Mouse (Mus musculus): Measurements from ENCODE around the gene Myo18b. TPM values are rescaled to one million over a fixed set of nuclear protein-coding genes. Genes with fewer than 3 reads are reported as not detected.

The Myo18b gene
- total RNA-seq, 1 experiment = 2.3 TPM

DNA sequence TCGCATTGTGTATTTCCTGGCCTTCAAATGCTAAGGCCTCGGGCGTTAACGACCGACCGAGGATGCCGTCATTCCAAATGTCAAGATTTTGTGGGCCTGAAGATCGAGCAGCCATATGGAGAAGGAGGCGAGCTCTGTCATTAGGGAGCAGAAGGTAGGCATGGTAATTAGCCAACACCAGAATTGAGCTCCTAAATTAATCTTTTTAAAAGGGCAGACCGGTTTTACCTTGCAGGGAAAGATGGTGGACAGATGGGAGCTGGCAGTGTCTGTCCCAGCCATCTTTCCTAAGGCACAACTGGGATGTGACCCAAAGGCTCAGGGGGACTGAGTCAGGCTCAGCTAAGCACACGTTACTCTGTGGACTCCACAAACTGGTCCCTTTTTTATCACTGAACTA, 151.6 kb downstream of the Myo18b start:
- Histone ChIP-seq H3K4me1 (ENCODE audit: control insufficient read depth in 2 of 2, insufficient read depth in 2 of 2, low read length in 2 of 2, poor library complexity in 1 of 2) (no peaks in the 10 kb centered on the region), H3K36me3 (ENCODE audit: control insufficient read depth, insufficient read depth, low read length, poor library complexity, severe bottlenecking) (no peaks in the 10 kb centered on the region), H3K4me3 (ENCODE audit: insufficient read depth in 1 of 2, low read depth in 1 of 2, low read length in 2 of 2, poor library complexity in 1 of 2, severe bottlenecking in 1 of 2) (no peak overlapping the region), H3K27ac (ENCODE audit: insufficient read depth, low read depth, low read length, poor library complexity, severe bottlenecking) (no peak overlapping the region), H3K9me3 (ENCODE audit: control insufficient read depth, insufficient read depth, low read depth, low read length) (no peaks in the 10 kb centered on the region), H3K9ac (ENCODE audit: insufficient read depth, low read depth, low read length, poor library complexity, severe bottlenecking) (no peak overlapping the region)
- DNase-seq (ENCODE audit: low read depth, low spot score) = no peak
- in situ Hi-C loops (cut with MboI; ENCODE audit: low sequenced_read_pairs in 2 of 2, unreplicated experiment in 2 of 2) = no loop called here
- no peak for TF ChIP-seq MAFK (IDR thresholded peaks at IDR 0.05; ENCODE audit: insufficient read depth, low read depth, low read length)
- TF ChIP-seq ZC3H11A (IDR thresholded peaks at IDR 0.05; ENCODE audit: borderline replicate concordance, low read depth, low read length) = no peak
- TF ChIP-seq CHD2 (IDR thresholded peaks at IDR 0.05; ENCODE audit: low read depth, low read length) = no peak
- TF ChIP-seq ZNF384 (IDR thresholded peaks at IDR 0.05; ENCODE audit: low read depth, low read length) = no peak
- TF ChIP-seq HCFC1 (IDR thresholded peaks at IDR 0.05; ENCODE audit: borderline replicate concordance, insufficient read depth, low read length) = no peak

DNA sequence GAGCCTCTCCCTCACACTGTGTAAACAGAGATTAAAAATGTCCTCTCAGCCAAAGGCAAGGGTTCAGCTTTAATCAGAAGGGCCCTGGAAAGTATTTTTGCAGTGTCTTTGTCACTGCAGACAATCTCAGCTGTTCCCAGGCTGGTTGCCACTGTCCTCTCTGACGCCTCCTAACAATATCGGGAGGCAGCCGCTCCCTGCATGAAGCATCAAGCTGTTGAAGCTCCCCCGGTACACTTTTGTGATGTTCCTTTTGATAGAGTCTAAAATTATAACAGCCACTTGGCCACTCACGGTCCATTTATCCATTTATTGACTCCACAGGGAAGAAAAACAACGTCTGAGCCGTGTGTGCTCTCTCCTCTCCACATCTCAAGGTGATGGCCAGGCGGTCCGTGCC, 153.0 kb downstream of the Myo18b start:
- in situ Hi-C loops (cut with MboI; ENCODE audit: low sequenced_read_pairs in 2 of 2, unreplicated experiment in 2 of 2) = no loop called here
- no peak overlapping the region for H3K27ac ChIP-seq (ENCODE audit: insufficient read depth, low read depth, low read length, poor library complexity, severe bottlenecking)
- no peak for DNase-seq (ENCODE audit: low read depth, low spot score)
- H3K4me1 ChIP-seq (ENCODE audit: control insufficient read depth in 2 of 2, insufficient read depth in 2 of 2, low read length in 2 of 2, poor library complexity in 1 of 2) = no peaks in the 10 kb centered on the region
- H3K9me3 ChIP-seq (ENCODE audit: control insufficient read depth, insufficient read depth, low read depth, low read length) = no peaks in the 10 kb centered on the region
- no peak overlapping the region for H3K4me3 ChIP-seq (ENCODE audit: insufficient read depth in 1 of 2, low read depth in 1 of 2, low read length in 2 of 2, poor library complexity in 1 of 2, severe bottlenecking in 1 of 2)
- no peaks in the 10 kb centered on the region for H3K36me3 ChIP-seq (ENCODE audit: control insufficient read depth, insufficient read depth, low read length, poor library complexity, severe bottlenecking)
- no peak overlapping the region for H3K9ac ChIP-seq (ENCODE audit: insufficient read depth, low read depth, low read length, poor library complexity, severe bottlenecking)
- TF ChIP-seq CHD2 (IDR thresholded peaks at IDR 0.05; ENCODE audit: low read depth, low read length) = no peak
- no peak for TF ChIP-seq MAFK (IDR thresholded peaks at IDR 0.05; ENCODE audit: insufficient read depth, low read depth, low read length)
- no peak for TF ChIP-seq ZC3H11A (IDR thresholded peaks at IDR 0.05; ENCODE audit: borderline replicate concordance, low read depth, low read length)
- no peak for TF ChIP-seq HCFC1 (IDR thresholded peaks at IDR 0.05; ENCODE audit: borderline replicate concordance, insufficient read depth, low read length)
- no peak for TF ChIP-seq ZNF384 (IDR thresholded peaks at IDR 0.05; ENCODE audit: low read depth, low read length)

DNA sequence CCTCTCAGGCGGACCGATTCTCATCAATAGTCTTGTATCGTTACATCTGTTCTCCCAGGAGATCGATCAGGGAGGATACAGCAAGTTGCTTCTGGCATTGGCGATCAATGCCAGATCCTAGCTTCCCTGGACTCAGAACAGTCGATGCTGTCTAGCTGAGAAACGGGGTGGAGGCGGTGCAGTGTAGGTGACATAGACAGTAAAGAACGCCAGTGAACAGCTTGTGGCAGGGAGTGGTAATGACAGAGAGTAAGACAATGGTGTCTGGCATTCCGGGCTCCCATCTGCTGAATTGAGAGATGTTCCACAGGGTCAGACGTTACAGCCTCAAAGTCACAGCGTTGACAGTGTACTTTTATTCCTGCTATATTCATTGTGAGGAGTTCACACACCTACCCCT, 155.5 kb downstream of the Myo18b start:
- in situ Hi-C loops (cut with MboI; ENCODE audit: low sequenced_read_pairs in 2 of 2, unreplicated experiment in 2 of 2) = no loop called here
- Histone ChIP-seq H3K9me3 (ENCODE audit: control insufficient read depth, insufficient read depth, low read depth, low read length) (no peaks in the 10 kb centered on the region), H3K27ac (ENCODE audit: insufficient read depth, low read depth, low read length, poor library complexity, severe bottlenecking) (no peak overlapping the region), H3K36me3 (ENCODE audit: control insufficient read depth, insufficient read depth, low read length, poor library complexity, severe bottlenecking) (no peaks in the 10 kb centered on the region), H3K9ac (ENCODE audit: insufficient read depth, low read depth, low read length, poor library complexity, severe bottlenecking) (no peak overlapping the region), H3K4me1 (ENCODE audit: control insufficient read depth in 2 of 2, insufficient read depth in 2 of 2, low read length in 2 of 2, poor library complexity in 1 of 2) (no peaks in the 10 kb centered on the region), H3K4me3 (ENCODE audit: insufficient read depth in 1 of 2, low read depth in 1 of 2, low read length in 2 of 2, poor library complexity in 1 of 2, severe bottlenecking in 1 of 2) (no peak overlapping the region)
- TF ChIP-seq MAFK (IDR thresholded peaks at IDR 0.05; ENCODE audit: insufficient read depth, low read depth, low read length) = no peak
- no peak for TF ChIP-seq CHD2 (IDR thresholded peaks at IDR 0.05; ENCODE audit: low read depth, low read length)
- TF ChIP-seq HCFC1 (IDR thresholded peaks at IDR 0.05; ENCODE audit: borderline replicate concordance, insufficient read depth, low read length) = no peak
- TF ChIP-seq ZC3H11A (IDR thresholded peaks at IDR 0.05; ENCODE audit: borderline replicate concordance, low read depth, low read length) = no peak
- TF ChIP-seq ZNF384 (IDR thresholded peaks at IDR 0.05; ENCODE audit: low read depth, low read length) = no peak
- DNase-seq (ENCODE audit: low read depth, low spot score) = peak; percentile 24

DNA sequence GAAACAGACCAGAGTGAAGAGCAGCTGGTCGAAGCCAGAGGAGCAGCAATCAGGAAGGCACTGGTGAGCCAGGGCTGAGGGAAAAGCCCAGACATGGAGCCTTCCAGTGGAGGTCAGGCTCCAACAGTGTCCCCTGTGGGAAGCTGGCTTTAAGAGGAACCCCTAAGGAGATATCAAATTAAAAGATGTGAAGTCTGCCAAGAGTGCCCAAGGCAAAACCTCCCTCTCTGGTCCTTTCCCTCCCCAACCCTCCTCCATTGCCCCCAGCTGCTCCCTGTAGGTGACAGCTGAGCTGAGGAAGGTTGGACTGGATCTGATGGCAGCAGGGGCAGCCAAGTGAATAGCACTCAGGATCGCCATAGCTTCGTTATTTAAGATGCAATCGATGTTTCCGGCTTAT, 161.1 kb downstream of the Myo18b start:
- Histone ChIP-seq H3K36me3 (ENCODE audit: control insufficient read depth, insufficient read depth, low read length, poor library complexity, severe bottlenecking) (no peaks in the 10 kb centered on the region), H3K4me3 (ENCODE audit: insufficient read depth in 1 of 2, low read depth in 1 of 2, low read length in 2 of 2, poor library complexity in 1 of 2, severe bottlenecking in 1 of 2) (no peak overlapping the region), H3K9me3 (ENCODE audit: control insufficient read depth, insufficient read depth, low read depth, low read length) (no peaks in the 10 kb centered on the region), H3K27ac (ENCODE audit: insufficient read depth, low read depth, low read length, poor library complexity, severe bottlenecking) (no peak overlapping the region), H3K9ac (ENCODE audit: insufficient read depth, low read depth, low read length, poor library complexity, severe bottlenecking) (no peak overlapping the region), H3K4me1 (ENCODE audit: control insufficient read depth in 2 of 2, insufficient read depth in 2 of 2, low read length in 2 of 2, poor library complexity in 1 of 2) (no peaks in the 10 kb centered on the region)
- TF ChIP-seq HCFC1 (IDR thresholded peaks at IDR 0.05; ENCODE audit: borderline replicate concordance, insufficient read depth, low read length) (no peak), ZNF384 (IDR thresholded peaks at IDR 0.05; ENCODE audit: low read depth, low read length) (no peak), CHD2 (IDR thresholded peaks at IDR 0.05; ENCODE audit: low read depth, low read length) (no peak), ZC3H11A (IDR thresholded peaks at IDR 0.05; ENCODE audit: borderline replicate concordance, low read depth, low read length) (no peak), MAFK (IDR thresholded peaks at IDR 0.05; ENCODE audit: insufficient read depth, low read depth, low read length) (no peak)
- DNase-seq (ENCODE audit: low read depth, low spot score) = no peak
- in situ Hi-C loops (cut with MboI; ENCODE audit: low sequenced_read_pairs in 2 of 2, unreplicated experiment in 2 of 2) = no loop called here

DNA sequence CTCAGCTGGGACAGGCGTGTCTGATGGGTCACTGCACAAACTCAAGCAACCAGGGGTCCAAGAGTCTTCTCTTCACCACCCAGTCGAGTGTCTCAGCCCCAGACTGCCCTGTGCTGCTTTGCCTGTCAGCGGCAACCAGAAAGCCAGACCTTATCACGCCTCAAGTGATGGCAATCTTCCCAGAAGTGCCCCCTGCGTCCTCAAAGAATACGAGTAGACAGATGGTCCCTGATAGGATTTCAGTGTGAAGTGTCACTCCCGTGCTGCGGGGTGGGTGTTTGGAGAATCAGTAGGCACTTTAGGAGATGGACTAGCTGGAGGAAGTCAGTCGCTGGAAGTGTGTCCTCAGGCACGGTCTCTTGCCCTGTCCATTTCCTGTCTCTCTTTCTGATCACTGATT, 165.6 kb downstream of the Myo18b start:
- DNase-seq (ENCODE audit: low read depth, low spot score) = no peak
- in situ Hi-C loops (cut with MboI; ENCODE audit: low sequenced_read_pairs in 2 of 2, unreplicated experiment in 2 of 2) = no loop called here
- no peak overlapping the region for H3K9ac ChIP-seq (ENCODE audit: insufficient read depth, low read depth, low read length, poor library complexity, severe bottlenecking)
- no peaks in the 10 kb centered on the region for H3K9me3 ChIP-seq (ENCODE audit: control insufficient read depth, insufficient read depth, low read depth, low read length)
- H3K36me3 ChIP-seq (ENCODE audit: control insufficient read depth, insufficient read depth, low read length, poor library complexity, severe bottlenecking) = no peaks in the 10 kb centered on the region
- no peak for TF ChIP-seq HCFC1 (IDR thresholded peaks at IDR 0.05; ENCODE audit: borderline replicate concordance, insufficient read depth, low read length)
- TF ChIP-seq MAFK (IDR thresholded peaks at IDR 0.05; ENCODE audit: insufficient read depth, low read depth, low read length) = no peak
- TF ChIP-seq ZC3H11A (IDR thresholded peaks at IDR 0.05; ENCODE audit: borderline replicate concordance, low read depth, low read length) = no peak
- TF ChIP-seq ZNF384 (IDR thresholded peaks at IDR 0.05; ENCODE audit: low read depth, low read length) = no peak
- TF ChIP-seq CHD2 (IDR thresholded peaks at IDR 0.05; ENCODE audit: low read depth, low read length) = no peak
- H3K4me1 ChIP-seq (ENCODE audit: control insufficient read depth in 2 of 2, insufficient read depth in 2 of 2, low read length in 2 of 2, poor library complexity in 1 of 2) = no peaks in the 10 kb centered on the region
- no peak overlapping the region for H3K27ac ChIP-seq (ENCODE audit: insufficient read depth, low read depth, low read length, poor library complexity, severe bottlenecking)
- H3K4me3 ChIP-seq (ENCODE audit: insufficient read depth in 1 of 2, low read depth in 1 of 2, low read length in 2 of 2, poor library complexity in 1 of 2, severe bottlenecking in 1 of 2) = no peak overlapping the region

Measured in ES-E14 (cell line).